Mouse (Mus musculus): ENCODE measurements around the gene Adipoq. TPM values are rescaled to one million over a fixed set of nuclear protein-coding genes. Genes with fewer than 3 reads are reported as not detected.

The Adipoq gene
- total and polyA plus RNA-seq, 3 experiments, result 5.9 to 52.5 (median 13.6) TPM

- 33% methylated on average over 10 of the region's 10 CpGs for WGBS
- TF ChIP-seq CTCF (IDR thresholded peaks at IDR 0.05) (no peak), POLR2A (IDR thresholded peaks at IDR 0.05; ENCODE audit: insufficient read depth, low read depth, low read length) (no peak), EP300 (IDR thresholded peaks at IDR 0.05; ENCODE audit: insufficient read depth, low read depth, low read length) (no peak)
- peak overlapping the region; percentile 19; the same call in 1 of the 2 replicates for H3K9ac ChIP-seq (ENCODE audit: low read depth, low read length)
- H3K27ac ChIP-seq, result no peak overlapping the region
- H3K4me3 ChIP-seq, result no peak overlapping the region
- H3K4me1 ChIP-seq (ENCODE audit: control insufficient read depth, insufficient read depth, low read length), result peaks cover 3% of the 10 kb centered on the region; the same call in 1 of the 2 replicates
- H3K79me2 ChIP-seq (replicated peaks; ENCODE audit: control insufficient read depth, insufficient read depth, low read length), result no peaks in the 10 kb centered on the region
- no peaks in the 10 kb centered on the region for H3K27me3 ChIP-seq (ENCODE audit: control insufficient read depth, insufficient read depth, low read length)
- peak in 1 of 2 experiments; percentile 29 for DNase-seq
- intact Hi-C loops (cut with DNase I), result no loop called here
- H3K36me3 ChIP-seq (ENCODE audit: control insufficient read depth, insufficient read depth, low read length), result no peaks in the 10 kb centered on the region
Observed at GRCm38 (mm10) chr16:23100613-23101012, 45.7 kb upstream of the Adipoq start.

- DNase-seq, result no peak
- Histone ChIP-seq H3K36me3 (ENCODE audit: control insufficient read depth, insufficient read depth, low read length) (no peaks in the 10 kb centered on the region), H3K27me3 (ENCODE audit: control insufficient read depth, insufficient read depth, low read length) (no peaks in the 10 kb centered on the region), H3K4me3 (peak overlapping the region; percentile 12), H3K27ac (no peak overlapping the region), H3K4me1 (ENCODE audit: control insufficient read depth, insufficient read depth, low read length) (peaks cover 3% of the 10 kb centered on the region), H3K79me2 (replicated peaks; ENCODE audit: control insufficient read depth, insufficient read depth, low read length) (no peaks in the 10 kb centered on the region), H3K9ac (ENCODE audit: low read depth, low read length) (peak overlapping the region; percentile 70)
- intact Hi-C loops (cut with DNase I), result no loop called here
- WGBS, result 18% methylated on average over 15 of the region's 15 CpGs
- TF ChIP-seq CTCF (IDR thresholded peaks at IDR 0.05) (no peak), EP300 (IDR thresholded peaks at IDR 0.05; ENCODE audit: insufficient read depth, low read depth, low read length) (no peak), POLR2A (IDR thresholded peaks at IDR 0.05; ENCODE audit: insufficient read depth, low read depth, low read length) (no peak)
Observed at GRCm38 (mm10) chr16:23102340-23103037, 43.8 kb upstream of the Adipoq start.

GRCm38 (mm10) chr16:23103038-23103745 lies 43.1 kb upstream of the Adipoq start:
- TF ChIP-seq CTCF (IDR thresholded peaks at IDR 0.05), result no peak
- no peak for TF ChIP-seq POLR2A (IDR thresholded peaks at IDR 0.05; ENCODE audit: insufficient read depth, low read depth, low read length)
- TF ChIP-seq EP300 (IDR thresholded peaks at IDR 0.05; ENCODE audit: insufficient read depth, low read depth, low read length), result no peak
- 33% methylated on average over 17 of the region's 17 CpGs for WGBS
- Histone ChIP-seq H3K36me3 (ENCODE audit: control insufficient read depth, insufficient read depth, low read length) (no peaks in the 10 kb centered on the region), H3K27ac (no peak overlapping the region), H3K27me3 (ENCODE audit: control insufficient read depth, insufficient read depth, low read length) (no peaks in the 10 kb centered on the region), H3K9ac (ENCODE audit: low read depth, low read length) (peak overlapping the region; percentile 70), H3K4me3 (no peak overlapping the region; the same call in 1 of the 2 replicates), H3K79me2 (replicated peaks; ENCODE audit: control insufficient read depth, insufficient read depth, low read length) (peaks cover 2% of the 10 kb centered on the region; the same call in 1 of the 2 replicates), H3K4me1 (ENCODE audit: control insufficient read depth, insufficient read depth, low read length) (peaks cover 3% of the 10 kb centered on the region)
- DNase-seq, result no peak
- intact Hi-C loops (cut with DNase I), result no loop called here

GRCm38 (mm10) chr16:23103841-23104240 lies 42.5 kb upstream of the Adipoq start:
- H3K4me3 ChIP-seq, result no peak overlapping the region
- no peak overlapping the region for H3K27ac ChIP-seq
- no peaks in the 10 kb centered on the region for H3K27me3 ChIP-seq (ENCODE audit: control insufficient read depth, insufficient read depth, low read length)
- peaks cover 3% of the 10 kb centered on the region for H3K36me3 ChIP-seq (ENCODE audit: control insufficient read depth, insufficient read depth, low read length)
- H3K79me2 ChIP-seq (replicated peaks; ENCODE audit: control insufficient read depth, insufficient read depth, low read length), result peaks cover 5% of the 10 kb centered on the region
- no peak for TF ChIP-seq CTCF (IDR thresholded peaks at IDR 0.05)
- no peak for TF ChIP-seq POLR2A (IDR thresholded peaks at IDR 0.05; ENCODE audit: insufficient read depth, low read depth, low read length)
- no peak for TF ChIP-seq EP300 (IDR thresholded peaks at IDR 0.05; ENCODE audit: insufficient read depth, low read depth, low read length)
- 60% methylated on average over 2 of the region's 2 CpGs for WGBS
- H3K4me1 ChIP-seq (ENCODE audit: control insufficient read depth, insufficient read depth, low read length), result peaks cover 3% of the 10 kb centered on the region
- intact Hi-C loops (cut with DNase I), result no loop called here
- no peak for DNase-seq
- no peak overlapping the region for H3K9ac ChIP-seq (ENCODE audit: low read depth, low read length)

GRCm38 (mm10) chr16:23106121-23106520 lies 40.2 kb upstream of the Adipoq start:
- peaks cover 2% of the 10 kb centered on the region for H3K4me1 ChIP-seq (ENCODE audit: control insufficient read depth, insufficient read depth, low read length)
- no peak for DNase-seq
- H3K27me3 ChIP-seq (ENCODE audit: control insufficient read depth, insufficient read depth, low read length), result no peaks in the 10 kb centered on the region
- TF ChIP-seq CTCF (IDR thresholded peaks at IDR 0.05), result no peak
- no peak for TF ChIP-seq POLR2A (IDR thresholded peaks at IDR 0.05; ENCODE audit: insufficient read depth, low read depth, low read length)
- no peak for TF ChIP-seq EP300 (IDR thresholded peaks at IDR 0.05; ENCODE audit: insufficient read depth, low read depth, low read length)
- intact Hi-C loops (cut with DNase I), result loop anchor here (5.0 kb wide), 1 partner anchor 249 kb away; the partner anchor contains the start of genes Dnajb11 and Tbccd1
- peaks cover 24% of the 10 kb centered on the region for H3K36me3 ChIP-seq (ENCODE audit: control insufficient read depth, insufficient read depth, low read length)
- no peak overlapping the region for H3K9ac ChIP-seq (ENCODE audit: low read depth, low read length)
- WGBS, result 77% methylated on average over 7 of the region's 7 CpGs
- peaks cover 7% of the 10 kb centered on the region for H3K79me2 ChIP-seq (replicated peaks; ENCODE audit: control insufficient read depth, insufficient read depth, low read length)
- no peak overlapping the region for H3K27ac ChIP-seq
- H3K4me3 ChIP-seq, result no peak overlapping the region

All from heart, adult 2 months (tissue).